Mouse (Mus musculus): Measurements from ENCODE around the gene Capn2. TPM values are rescaled to one million over a fixed set of nuclear protein-coding genes. Genes with fewer than 3 reads are reported as not detected.

Capn2 gene
- polyA plus RNA-seq, 1 experiment from 2014 or later: 90.2 TPM

DNA sequence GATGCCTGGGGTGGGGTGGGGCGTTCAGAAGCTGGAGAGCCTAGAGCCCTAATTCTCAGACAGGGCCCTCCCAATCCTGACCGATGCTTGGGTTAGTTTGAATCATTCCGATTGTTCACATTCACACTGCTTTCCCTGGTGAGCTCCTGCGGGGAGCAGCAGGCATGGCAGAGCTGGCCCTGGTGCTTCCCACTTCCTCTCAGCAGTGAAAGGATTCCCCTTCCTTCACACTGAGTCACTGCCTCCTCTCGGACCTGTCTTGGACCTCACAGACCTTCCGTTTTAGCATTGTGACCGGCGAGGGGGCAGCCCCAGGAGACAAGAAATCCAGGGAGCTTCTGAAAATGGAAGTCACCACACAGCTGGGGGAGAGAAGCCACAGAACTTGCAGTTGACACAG is 5.6 kb downstream of the Capn2 start:
- WGBS: 62% methylated on average over 8 of the region's 8 CpGs
- Histone ChIP-seq H3K4me1 (peaks cover 64% of the 10 kb centered on the region), H3K4me3 (no peak overlapping the region), H3K9me3 (no peaks in the 10 kb centered on the region), H3K36me3 (peaks cover 59% of the 10 kb centered on the region), H3K4me2 (no peak overlapping the region), H3K9ac (no peak overlapping the region), H3K27me3 (replicated peaks) (no peaks in the 10 kb centered on the region), H3K27ac (replicated peaks) (no peak overlapping the region; the same call in 1 of the 2 replicates)
- ATAC-seq (ENCODE audit: extremely low read depth, insufficient number of reproducible peaks, low FRiP score, low TSS enrichment): no peak

DNA sequence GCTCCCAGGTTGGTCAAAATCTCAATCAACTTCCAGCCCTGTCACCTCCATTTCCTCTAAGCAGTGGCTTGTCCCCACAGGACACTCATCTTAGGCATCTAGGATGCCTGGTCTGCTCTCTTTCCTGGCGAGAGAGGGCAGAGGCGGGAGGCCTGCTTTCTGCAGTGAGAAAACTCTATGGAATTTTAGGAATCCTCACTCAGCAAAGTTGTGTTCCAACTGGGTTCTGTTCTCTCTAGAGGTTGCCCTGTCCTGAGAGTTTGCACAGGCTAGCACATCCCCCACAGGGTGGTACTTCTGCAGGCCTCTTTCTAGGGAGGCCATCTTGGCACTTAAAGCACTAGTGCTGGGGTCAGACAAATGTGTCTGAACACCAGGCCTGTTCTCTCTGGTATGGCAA is 6.3 kb downstream of the Capn2 start:
- H3K27ac ChIP-seq (replicated peaks): no peak overlapping the region

DNA sequence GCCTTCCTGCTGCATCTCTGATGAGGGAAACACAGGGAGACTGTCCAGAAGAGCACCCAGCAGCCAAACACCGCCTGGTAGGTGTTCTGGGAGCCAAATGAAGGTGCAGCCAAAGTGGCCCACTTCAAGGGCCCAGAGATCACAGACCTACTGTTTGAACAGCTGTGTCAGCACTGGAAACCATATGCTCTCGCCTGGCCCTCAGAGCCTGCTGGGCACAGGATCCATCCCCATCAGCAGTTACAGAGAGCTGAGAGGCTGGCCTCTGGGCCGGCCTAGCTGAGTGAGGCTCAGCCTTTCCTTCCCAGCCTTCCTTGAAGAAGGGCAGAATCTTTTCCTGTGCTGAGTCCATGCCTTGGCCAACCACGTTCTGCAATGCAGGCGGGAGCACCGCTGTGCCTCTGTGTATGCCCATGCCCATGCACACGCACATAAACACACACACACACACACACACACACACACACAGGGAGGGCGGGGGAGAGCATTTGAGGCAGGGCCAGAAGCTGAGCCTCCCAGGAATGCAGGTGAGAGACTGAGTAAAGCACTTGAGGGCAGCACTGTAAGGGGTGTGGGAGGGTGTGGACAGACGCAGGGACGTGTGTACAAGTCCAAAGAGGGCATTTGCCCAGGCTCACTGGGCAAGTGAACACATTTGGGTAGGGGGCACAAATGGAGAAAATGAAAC is 8.2 kb downstream of the Capn2 start:
- WGBS: 71% methylated on average over 10 of the region's 10 CpGs
- Histone ChIP-seq H3K9me3 (no peaks in the 10 kb centered on the region), H3K4me2 (no peak overlapping the region), H3K4me3 (no peak overlapping the region), H3K27ac (replicated peaks) (no peak overlapping the region), H3K9ac (no peak overlapping the region), H3K36me3 (peaks cover 57% of the 10 kb centered on the region), H3K27me3 (replicated peaks) (no peaks in the 10 kb centered on the region), H3K4me1 (peaks cover 69% of the 10 kb centered on the region)
- ATAC-seq (ENCODE audit: extremely low read depth, insufficient number of reproducible peaks, low FRiP score, low TSS enrichment): no peak

More for the DNA sequence above, 6.3 kb downstream of the Capn2 start:
- Histone ChIP-seq H3K36me3 (peaks cover 59% of the 10 kb centered on the region), H3K4me1 (peaks cover 68% of the 10 kb centered on the region), H3K9ac (no peak overlapping the region), H3K4me2 (no peak overlapping the region), H3K4me3 (no peak overlapping the region), H3K27me3 (replicated peaks) (no peaks in the 10 kb centered on the region), H3K9me3 (no peaks in the 10 kb centered on the region)
- ATAC-seq (ENCODE audit: extremely low read depth, insufficient number of reproducible peaks, low FRiP score, low TSS enrichment): no peak
- WGBS: 46% methylated on average over 2 of the region's 2 CpGs

DNA sequence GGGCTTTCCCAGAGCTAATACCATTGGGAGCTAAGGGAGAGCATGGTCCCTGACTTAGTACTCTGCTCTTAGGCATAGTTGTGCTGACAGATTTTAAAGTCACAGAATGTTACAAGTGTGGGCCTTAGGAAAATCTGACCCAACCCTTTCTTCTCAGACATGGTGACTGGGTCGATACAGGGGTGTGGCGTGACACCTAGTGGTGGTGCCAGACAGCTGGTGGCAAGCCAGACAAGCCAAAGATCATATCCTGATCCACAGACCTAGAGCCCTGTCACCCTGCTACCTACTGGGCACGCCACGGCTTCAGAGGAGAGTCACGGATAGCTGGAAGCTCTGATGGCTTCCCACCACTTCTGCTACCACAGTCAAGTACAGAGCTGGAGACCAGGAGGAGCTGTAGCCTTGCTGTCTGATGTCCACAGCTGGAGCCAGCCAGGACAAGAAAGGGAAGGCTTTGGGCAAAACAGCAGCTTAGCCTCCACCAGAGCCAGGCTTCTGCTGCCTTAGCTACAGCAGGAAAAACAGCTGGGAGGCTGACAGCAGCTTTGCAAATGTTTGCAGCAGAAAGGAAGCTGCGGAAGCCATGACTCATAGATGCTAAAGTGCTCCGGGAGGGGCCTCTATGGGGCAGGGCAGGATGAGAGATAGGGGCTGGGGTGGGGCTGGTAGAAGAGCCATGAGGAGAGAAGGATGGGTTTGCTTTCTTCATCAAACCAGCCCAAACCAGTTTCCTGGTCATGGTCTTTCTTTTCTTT is 11.0 kb downstream of the Capn2 start:
- Histone ChIP-seq H3K27me3 (replicated peaks) (no peaks in the 10 kb centered on the region), H3K4me3 (no peak overlapping the region), H3K27ac (replicated peaks) (peak overlapping the region; percentile 91), H3K9ac (peak overlapping the region; percentile 66), H3K36me3 (peaks cover 50% of the 10 kb centered on the region), H3K9me3 (no peaks in the 10 kb centered on the region), H3K4me2 (peak overlapping the region; percentile 35), H3K4me1 (peaks cover 78% of the 10 kb centered on the region)
- 22% methylated on average over 7 of the region's 7 CpGs for WGBS
- no peak for ATAC-seq (ENCODE audit: extremely low read depth, insufficient number of reproducible peaks, low FRiP score, low TSS enrichment)

DNA sequence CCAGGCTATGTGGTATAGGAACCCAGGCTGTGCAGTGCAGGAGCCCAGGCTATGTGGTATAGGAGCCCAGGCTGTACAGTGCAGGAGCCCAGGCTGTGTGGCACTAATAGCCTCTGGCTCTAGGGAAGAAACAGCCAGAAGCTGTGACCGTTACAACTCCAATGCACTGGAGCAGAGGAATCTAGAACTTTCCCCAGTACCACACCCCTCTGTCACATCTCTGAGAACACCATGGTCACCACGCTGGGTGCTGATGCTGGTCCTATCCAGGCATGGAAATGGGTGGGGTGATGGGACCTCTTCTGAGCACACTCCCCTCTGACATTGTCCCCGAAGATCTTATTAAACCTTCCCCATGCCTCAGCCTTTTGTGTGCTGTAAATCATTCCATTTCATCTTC is 12.1 kb downstream of the Capn2 start:
- 81% methylated on average over 3 of the region's 3 CpGs for WGBS
- Histone ChIP-seq H3K9me3 (no peaks in the 10 kb centered on the region), H3K27ac (replicated peaks) (no peak overlapping the region), H3K27me3 (replicated peaks) (no peaks in the 10 kb centered on the region), H3K9ac (no peak overlapping the region), H3K4me1 (peaks cover 76% of the 10 kb centered on the region), H3K4me3 (no peak overlapping the region), H3K36me3 (peaks cover 47% of the 10 kb centered on the region), H3K4me2 (no peak overlapping the region)
- ATAC-seq (ENCODE audit: extremely low read depth, insufficient number of reproducible peaks, low FRiP score, low TSS enrichment): no peak; the same call in 1 of the 2 replicates

DNA sequence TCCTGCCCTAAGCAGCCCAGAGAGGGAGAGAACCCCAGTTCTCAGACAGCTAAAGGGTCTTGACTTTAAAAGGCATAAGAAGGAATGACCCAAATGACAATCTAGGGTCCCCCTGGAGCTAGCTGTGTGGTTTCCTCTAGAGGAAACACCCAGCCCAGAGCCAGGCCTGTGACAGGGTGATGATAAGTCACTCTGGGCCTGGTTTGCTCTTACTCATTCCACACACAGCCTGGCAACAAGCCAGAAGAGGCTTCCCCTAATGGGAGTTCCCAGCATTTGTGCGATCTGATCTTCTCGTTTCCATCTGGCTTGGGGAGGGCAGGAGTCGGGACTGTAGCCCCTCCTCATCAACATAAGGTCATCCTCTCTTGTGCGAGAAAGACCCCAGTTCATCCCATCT is 13.2 kb downstream of the Capn2 start:
- Histone ChIP-seq H3K27ac (replicated peaks) (peak overlapping the region; percentile 80), H3K9me3 (no peaks in the 10 kb centered on the region), H3K9ac (peak overlapping the region; percentile 63), H3K27me3 (replicated peaks) (no peaks in the 10 kb centered on the region), H3K36me3 (peaks cover 36% of the 10 kb centered on the region), H3K4me1 (peaks cover 78% of the 10 kb centered on the region), H3K4me3 (peak overlapping the region; percentile 20; the same call in 1 of the 2 replicates), H3K4me2 (peak overlapping the region; percentile 55)
- 2% methylated on average over 4 of the region's 4 CpGs for WGBS
- ATAC-seq (ENCODE audit: extremely low read depth, insufficient number of reproducible peaks, low FRiP score, low TSS enrichment): peak; percentile 24; the same call in 1 of the 2 replicates

DNA sequence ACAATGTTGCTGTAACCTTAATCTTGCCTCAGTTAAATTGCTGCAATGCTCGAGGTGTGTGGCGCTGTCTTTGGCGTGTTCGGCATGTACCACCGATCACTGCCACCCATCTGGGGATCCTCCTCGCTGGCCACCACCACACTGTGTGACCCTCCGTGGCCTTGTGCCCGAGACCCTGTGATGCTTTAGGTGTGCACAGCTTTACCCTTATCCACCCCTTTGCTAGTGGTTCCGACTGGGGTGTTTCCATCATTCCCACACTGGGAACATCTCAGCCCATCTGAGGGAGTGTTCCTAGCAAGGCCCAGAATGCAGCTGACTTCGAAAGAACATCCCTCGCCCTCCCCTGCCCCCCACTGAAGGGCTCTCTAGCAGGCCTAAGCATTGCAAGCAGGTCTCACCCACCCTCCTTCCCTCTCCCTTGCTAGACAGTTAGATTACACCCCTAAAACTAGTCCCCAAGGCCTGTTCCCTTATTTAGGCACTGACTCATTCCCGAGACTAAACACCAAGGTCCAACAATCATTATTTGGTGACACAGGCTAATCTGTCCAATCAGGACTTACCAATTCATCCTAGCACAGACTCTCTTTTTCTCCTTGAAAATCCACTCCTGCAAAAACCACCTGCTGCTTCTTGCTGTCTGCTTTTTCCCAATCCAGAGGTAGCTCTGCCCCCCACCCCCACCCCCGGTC is 14.1 kb downstream of the Capn2 start:
- Histone ChIP-seq H3K9ac (peak overlapping the region; percentile 63), H3K27ac (replicated peaks) (peak overlapping the region; percentile 80)

DNA sequence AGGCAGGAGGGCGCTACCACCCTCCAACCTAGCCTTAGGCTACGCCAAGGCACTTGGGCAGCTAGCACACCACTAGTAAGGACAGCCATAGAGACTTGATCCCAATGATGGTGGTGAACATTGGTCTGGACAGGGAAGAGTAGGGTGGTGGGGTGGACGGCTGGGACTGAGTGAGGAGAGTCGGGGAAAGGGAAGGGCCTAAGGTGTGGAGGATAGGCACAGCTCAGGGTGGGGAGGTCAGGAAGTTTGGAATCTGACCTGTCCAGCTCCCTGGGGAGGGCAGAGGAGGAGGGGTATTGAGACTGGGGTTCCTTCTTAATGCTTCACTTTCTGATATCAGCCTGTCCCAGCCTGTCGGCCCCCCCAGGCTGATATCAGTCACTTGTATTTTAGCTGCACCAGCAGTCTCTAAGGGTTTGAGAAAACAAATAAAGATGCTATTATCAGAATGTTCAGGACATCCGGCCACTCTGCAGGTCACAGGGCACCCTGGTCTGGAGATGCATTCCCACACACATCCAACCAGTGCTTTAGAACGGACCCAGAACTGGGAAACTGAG is 14.8 kb downstream of the Capn2 start:
- WGBS: 69% methylated on average over 7 of the region's 7 CpGs
- Histone ChIP-seq H3K4me1 (peaks cover 87% of the 10 kb centered on the region), H3K27ac (replicated peaks) (no peak overlapping the region), H3K9me3 (no peaks in the 10 kb centered on the region), H3K4me3 (no peak overlapping the region), H3K9ac (peak overlapping the region; percentile 63; the same call in 1 of the 2 replicates), H3K27me3 (replicated peaks) (no peaks in the 10 kb centered on the region), H3K36me3 (peaks cover 32% of the 10 kb centered on the region), H3K4me2 (no peak overlapping the region)
- no peak for ATAC-seq (ENCODE audit: extremely low read depth, insufficient number of reproducible peaks, low FRiP score, low TSS enrichment)

More for the DNA sequence above, 14.1 kb downstream of the Capn2 start:
- Histone ChIP-seq H3K9me3 (no peaks in the 10 kb centered on the region), H3K4me3 (no peak overlapping the region), H3K4me2 (peak overlapping the region; percentile 55; the same call in 1 of the 2 replicates), H3K4me1 (peaks cover 82% of the 10 kb centered on the region), H3K27me3 (replicated peaks) (no peaks in the 10 kb centered on the region), H3K36me3 (peaks cover 32% of the 10 kb centered on the region)
- 70% methylated on average over 13 of the region's 13 CpGs for WGBS
- no peak for ATAC-seq (ENCODE audit: extremely low read depth, insufficient number of reproducible peaks, low FRiP score, low TSS enrichment)

DNA sequence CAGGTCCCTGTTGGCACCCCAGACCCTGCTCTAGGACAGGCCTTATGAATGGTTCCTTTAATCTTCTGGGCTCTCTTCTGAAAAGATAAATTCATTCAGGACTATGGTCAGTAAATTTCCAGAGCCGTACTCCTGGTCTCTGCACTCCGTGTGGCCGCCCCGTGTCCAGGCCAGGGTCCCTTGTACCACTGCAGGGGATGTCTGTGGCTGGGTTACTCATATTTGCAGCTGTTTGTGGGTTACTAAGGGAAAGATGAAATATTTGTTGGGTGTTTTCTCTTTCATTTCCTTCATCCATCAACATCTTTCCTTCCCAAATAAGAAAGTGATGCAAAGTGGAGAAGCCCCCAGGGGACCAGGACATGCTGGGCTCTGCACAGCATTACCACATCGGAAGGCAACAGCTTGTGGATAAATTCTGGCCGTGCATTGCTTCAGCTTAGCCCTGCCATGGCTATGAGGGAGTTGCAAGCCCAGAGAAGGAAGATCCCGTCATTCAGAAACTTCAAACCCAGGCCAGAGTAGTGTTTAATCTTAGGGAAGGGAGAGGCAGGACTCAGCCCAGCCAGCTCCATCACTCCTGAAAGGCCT is 15.5 kb downstream of the Capn2 start:
- H3K27ac ChIP-seq (replicated peaks): no peak overlapping the region
- H3K4me1 ChIP-seq: peaks cover 94% of the 10 kb centered on the region
- H3K27me3 ChIP-seq (replicated peaks): no peaks in the 10 kb centered on the region
- no peaks in the 10 kb centered on the region for H3K9me3 ChIP-seq
- ATAC-seq (ENCODE audit: extremely low read depth, insufficient number of reproducible peaks, low FRiP score, low TSS enrichment): no peak
- H3K4me2 ChIP-seq: no peak overlapping the region
- 76% methylated on average over 7 of the region's 7 CpGs for WGBS
- no peak overlapping the region for H3K4me3 ChIP-seq
- 0 out of 2 replicates have a peak overlapping the region, but pooled peaks have one; percentile 38 for H3K9ac ChIP-seq
- H3K36me3 ChIP-seq: peaks cover 32% of the 10 kb centered on the region

DNA sequence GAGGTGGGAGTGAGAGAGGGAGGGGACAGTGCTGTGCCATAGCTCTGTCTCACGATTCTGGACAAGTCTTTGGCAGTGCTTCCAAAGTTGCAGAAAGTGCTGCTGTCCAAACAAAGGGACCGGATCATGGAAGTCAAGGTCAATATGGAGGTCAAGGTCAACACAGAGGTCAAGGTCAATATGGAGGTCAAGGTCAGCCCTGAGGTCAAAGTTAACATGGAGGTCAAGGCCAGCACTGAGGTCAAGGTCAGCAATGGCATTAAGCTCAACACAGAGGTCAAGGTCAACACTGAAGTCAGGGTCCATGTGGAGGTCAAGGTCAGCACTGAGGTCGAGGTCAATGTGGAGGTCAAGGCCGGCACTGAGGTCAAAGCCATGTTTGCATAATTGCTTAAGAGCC is 16.6 kb downstream of the Capn2 start:
- Histone ChIP-seq H3K9ac (no peak overlapping the region), H3K4me2 (no peak overlapping the region), H3K4me3 (no peak overlapping the region), H3K27me3 (replicated peaks) (no peaks in the 10 kb centered on the region), H3K4me1 (peaks cover 94% of the 10 kb centered on the region), H3K27ac (replicated peaks) (peak overlapping the region; percentile 89), H3K9me3 (no peaks in the 10 kb centered on the region), H3K36me3 (peaks cover 30% of the 10 kb centered on the region)
- 81% methylated on average over 4 of the region's 4 CpGs for WGBS
- ATAC-seq (ENCODE audit: extremely low read depth, insufficient number of reproducible peaks, low FRiP score, low TSS enrichment): no peak

DNA sequence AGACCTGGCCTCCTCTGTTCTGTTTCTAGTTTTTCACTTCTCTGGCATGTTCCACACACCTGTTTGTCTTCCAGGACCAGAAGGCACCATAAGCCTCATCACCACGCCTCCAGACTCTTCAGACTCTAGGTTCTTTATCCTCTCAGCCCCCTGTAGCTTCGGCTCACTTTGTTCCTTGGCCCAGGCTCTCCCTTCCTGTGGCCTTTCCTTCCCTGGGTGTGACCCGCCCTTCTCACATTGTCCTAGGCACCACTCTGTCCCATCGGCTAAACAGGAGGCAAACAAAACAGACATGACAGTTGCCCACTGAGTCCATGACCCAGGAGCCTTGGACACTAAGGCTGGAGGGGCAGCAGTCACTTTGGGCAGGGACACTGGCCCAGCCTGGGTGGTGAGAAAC is 17.2 kb downstream of the Capn2 start:
- H3K27ac ChIP-seq (replicated peaks): peak overlapping the region; percentile 89
- H3K36me3 ChIP-seq: peaks cover 24% of the 10 kb centered on the region
- WGBS: 65% methylated on average over 4 of the region's 4 CpGs
- no peak overlapping the region for H3K4me2 ChIP-seq
- no peak overlapping the region for H3K4me3 ChIP-seq
- H3K9ac ChIP-seq: no peak overlapping the region; the same call in 1 of the 2 replicates
- no peak for ATAC-seq (ENCODE audit: extremely low read depth, insufficient number of reproducible peaks, low FRiP score, low TSS enrichment)
- H3K9me3 ChIP-seq: no peaks in the 10 kb centered on the region
- H3K27me3 ChIP-seq (replicated peaks): no peaks in the 10 kb centered on the region
- H3K4me1 ChIP-seq: peaks cover 91% of the 10 kb centered on the region
